Mouse (Mus musculus) lung, adult 2 months (tissue): ENCODE results near the gene Cops7b. TPM values are rescaled to one million over a fixed set of nuclear protein-coding genes. Genes with fewer than 3 reads are reported as not detected.

ENCODE experiments used
- DNase-seq: peaks from one replicate; pipeline ENCODE4 v3.0.0; 2022
- H3K4me1 ChIP-seq: fragments of 200-500 bp; 2 replicates; pipeline ENCODE4 v1.6.1; 2011; ENCODE audit warnings: low read length; ENCODE audit not compliant: control insufficient read depth, insufficient read depth
- H3K4me3 ChIP-seq: fragments of 200-500 bp; replicated peaks from 2 replicates; pipeline ENCODE3; 2011; ENCODE audit warnings: low read depth, mild to moderate bottlenecking, control low read depth, low read length; ENCODE audit errors: extremely low read depth
- CTCF ChIP-seq: fragments of 200-500 bp; IDR thresholded peaks from 2 replicates; pipeline ENCODE4 v1.5.1; 2011; ENCODE audit warnings: mild to moderate bottlenecking, low read length, control low read depth; ENCODE audit not compliant: insufficient read depth
- POLR2A ChIP-seq: fragments of 200-500 bp; IDR thresholded peaks from 2 replicates; pipeline ENCODE4 v1.6.1; 2011; ENCODE audit warnings: low read depth, mild to moderate bottlenecking, control low read depth, low read length, borderline replicate concordance; ENCODE audit errors: extremely low read depth
- WGBS: fragments of 180-500 bp; shearing (Covaris S2); methylation state at CpG from one replicate; pipeline ENCODE4 v1.1.7; 2018; 5-methylcytosine and 5-hydroxymethylcytosine counted together
- polyA plus RNA-seq: library from polyadenylated mRNA; depleted of rRNA; stranded (reverse); fragments of >200 nt; gene quantifications from 2 replicates; pipeline ENCODE4 v1.2.3, GENCODE M21; 2012

The Cops7b gene
- polyA plus RNA-seq, 1 experiment, result 30.2 TPM

DNA sequence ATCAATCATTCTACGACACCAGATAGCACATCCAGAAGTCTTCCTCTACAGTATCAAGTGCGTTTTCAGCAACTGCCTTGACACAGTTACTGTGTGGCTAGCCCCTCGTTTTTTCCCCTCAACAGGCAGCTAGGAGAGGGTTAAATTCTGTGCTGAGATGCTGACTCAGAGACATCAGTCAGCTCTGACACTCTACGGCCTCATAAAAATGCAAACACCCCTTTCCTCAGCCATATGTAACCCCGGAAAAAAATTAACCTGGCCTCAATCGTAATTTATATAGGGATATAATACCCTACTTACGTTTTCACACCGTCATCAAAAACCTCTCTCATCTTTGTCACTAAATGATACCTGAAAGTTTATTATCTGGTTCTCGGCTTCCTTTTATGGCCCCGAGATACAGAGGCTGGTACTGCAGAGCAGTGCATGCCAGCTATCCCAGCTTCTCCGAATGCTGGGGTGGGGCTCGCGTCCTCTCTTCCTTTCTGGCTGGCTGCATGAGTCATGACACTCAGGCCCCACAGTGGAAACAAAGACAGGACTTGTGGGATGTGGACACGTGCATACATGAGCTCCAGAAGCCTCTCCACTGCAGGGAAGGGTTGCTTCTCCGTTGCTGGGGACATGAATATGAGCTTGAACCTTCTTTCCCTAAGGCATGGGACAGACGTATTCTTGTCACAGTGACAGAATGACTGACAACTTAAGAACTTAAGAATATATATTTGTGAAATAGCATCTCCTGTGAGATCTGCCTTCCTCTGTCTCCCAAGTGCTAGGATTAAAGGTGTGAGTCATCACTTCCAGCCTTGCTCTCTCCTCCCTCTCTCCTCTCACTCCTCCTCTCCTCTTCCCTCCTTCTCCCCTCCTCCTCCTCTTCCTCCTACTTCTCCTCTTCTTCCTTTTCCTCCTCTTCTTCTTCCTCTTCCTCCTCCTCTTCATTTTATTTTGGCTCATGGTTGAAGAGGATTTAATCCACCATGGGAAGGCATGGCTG lies 40.6 kb downstream of the Cops7b start:
- Histone ChIP-seq H3K4me1 (peaks cover 2% of the 10 kb centered on the region; the same call in 1 of the 2 replicates), H3K4me3 (no peak overlapping the region)
- no peak for TF ChIP-seq CTCF
- TF ChIP-seq POLR2A, result no peak
- DNase-seq, result no peak
- WGBS, result 36% methylated on average over 16 of the region's 16 CpGs

GRCm38 (mm10) chr1:86628270-86628669 lies 45.6 kb downstream of the Cops7b start:
- 62% methylated on average over 3 of the region's 3 CpGs for WGBS
- Histone ChIP-seq H3K4me3 (no peak overlapping the region), H3K4me1 (peaks cover 2% of the 10 kb centered on the region; the same call in 1 of the 2 replicates)
- no peak for DNase-seq
- TF ChIP-seq POLR2A (no peak), CTCF (no peak)

DNA sequence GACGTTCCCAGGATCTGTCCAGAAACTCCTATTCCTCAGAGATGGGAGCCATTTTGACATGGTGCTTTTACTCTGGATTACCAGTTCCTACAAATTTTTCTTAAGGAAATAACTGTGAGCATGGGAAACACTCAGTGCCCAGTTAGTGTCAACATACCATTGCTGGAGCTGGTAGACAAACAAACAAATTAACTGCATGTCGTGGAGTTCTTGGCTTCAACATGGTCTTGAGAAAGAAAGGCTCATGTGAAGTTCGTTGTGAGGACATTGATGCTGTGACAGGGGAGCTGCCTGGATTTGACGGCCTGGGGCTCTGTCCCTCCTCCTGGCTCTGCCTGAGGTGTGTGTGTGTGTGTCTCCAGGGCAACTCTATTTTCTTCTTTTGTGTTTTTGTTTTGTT lies 47.2 kb downstream of the Cops7b start:
- H3K4me3 ChIP-seq, result no peak overlapping the region
- no peak for DNase-seq
- no peaks in the 10 kb centered on the region for H3K4me1 ChIP-seq
- TF ChIP-seq POLR2A (no peak), CTCF (no peak)
- WGBS, result 37% methylated on average over 4 of the region's 4 CpGs

- H3K4me1 ChIP-seq, result no peaks in the 10 kb centered on the region
- TF ChIP-seq CTCF (no peak), POLR2A (no peak)
- no peak for DNase-seq
- 75% methylated on average over 4 of the region's 4 CpGs for WGBS
- no peak overlapping the region for H3K4me3 ChIP-seq
These were observed 47.8 kb downstream of the Cops7b start for GRCm38 (mm10) chr1:86630527-86630926.

DNA sequence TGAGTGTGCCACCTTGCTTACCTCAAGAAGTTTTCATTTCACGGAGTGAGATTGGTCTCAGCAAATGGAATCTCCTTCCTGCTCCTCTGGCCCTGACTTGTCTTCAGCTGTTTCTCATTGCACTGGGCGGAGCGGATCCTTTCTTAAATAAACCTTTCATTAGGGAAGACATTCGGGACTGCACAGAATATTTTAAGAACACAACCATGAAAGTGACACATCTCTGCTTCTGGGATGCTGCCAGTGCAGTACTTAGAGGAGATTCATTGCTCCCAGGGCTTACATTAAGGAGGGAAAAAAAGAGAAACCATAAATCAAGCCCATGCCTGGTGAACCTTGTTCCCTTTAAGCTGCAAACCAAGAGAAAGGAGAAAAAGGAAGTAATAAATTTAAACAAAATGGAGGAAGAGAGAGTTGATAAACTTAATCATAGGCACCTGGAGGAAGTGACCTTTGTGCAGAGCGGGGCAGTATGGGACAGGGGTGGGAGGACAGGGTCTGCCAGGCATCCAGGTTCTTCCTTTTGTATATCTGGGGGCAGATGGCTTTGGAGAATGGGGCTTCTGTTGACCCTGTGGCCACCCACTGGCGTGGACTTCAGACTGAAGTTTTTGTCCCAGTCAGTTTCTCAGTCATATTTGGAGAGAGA lies 50.2 kb downstream of the Cops7b start:
- TF ChIP-seq POLR2A, result no peak
- TF ChIP-seq CTCF, result no peak
- no peaks in the 10 kb centered on the region for H3K4me1 ChIP-seq
- DNase-seq, result no peak
- no peak overlapping the region for H3K4me3 ChIP-seq
- 51% methylated on average over 6 of the region's 6 CpGs for WGBS

GRCm38 (mm10) chr1:86633434-86633833 lies 50.7 kb downstream of the Cops7b start:
- no peak for TF ChIP-seq CTCF
- no peak for DNase-seq
- Histone ChIP-seq H3K4me1 (no peaks in the 10 kb centered on the region), H3K4me3 (no peak overlapping the region)
- 66% methylated on average over 3 of the region's 3 CpGs for WGBS

GRCm38 (mm10) chr1:86633840-86634750 lies 51.4 kb downstream of the Cops7b start:
- TF ChIP-seq POLR2A (no peak), CTCF (no peak)
- Histone ChIP-seq H3K4me3 (no peak overlapping the region), H3K4me1 (no peaks in the 10 kb centered on the region)
- 69% methylated on average over 7 of the region's 7 CpGs for WGBS
- no peak for DNase-seq

DNA sequence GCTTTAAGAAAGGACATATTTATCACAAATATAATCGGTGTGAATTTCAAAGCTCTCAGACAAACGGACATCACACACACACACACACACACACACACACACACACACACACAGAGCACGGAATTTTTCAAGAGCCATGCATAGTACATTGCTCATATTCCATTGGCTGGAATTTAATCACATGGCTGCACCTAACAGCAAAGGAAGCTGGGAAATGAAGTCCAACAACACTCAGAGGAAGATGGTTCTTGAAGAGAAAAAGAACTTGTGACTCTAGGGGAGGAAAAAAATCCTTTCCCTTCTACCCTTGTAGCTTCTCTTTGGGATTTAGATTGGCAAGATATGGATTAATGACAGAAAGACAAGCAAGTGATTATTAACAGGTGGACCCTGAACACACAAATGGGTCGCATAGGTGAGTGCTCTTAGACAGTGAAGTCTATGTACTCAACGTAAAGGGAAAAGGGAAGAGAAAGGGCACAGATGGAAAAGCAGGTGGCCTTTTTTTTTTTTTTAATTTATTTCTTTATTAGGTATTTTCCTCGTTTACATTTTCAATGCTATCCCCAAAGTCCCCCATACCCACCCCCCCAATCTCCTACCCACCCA lies 52.2 kb downstream of the Cops7b start:
- TF ChIP-seq CTCF, result no peak
- no peak for TF ChIP-seq POLR2A
- Histone ChIP-seq H3K4me1 (no peaks in the 10 kb centered on the region), H3K4me3 (no peak overlapping the region)
- 56% methylated on average over 6 of the region's 6 CpGs for WGBS
- DNase-seq, result no peak
